Mouse (Mus musculus) embryonic facial prominence, embryonic 11.5 days (tissue): ENCODE data around the gene Actr3. TPM values are rescaled to one million over a fixed set of nuclear protein-coding genes. Genes with fewer than 3 reads are reported as not detected.
A peak's percentile ranks its signal among the peaks of the same experiment; 100 is the strongest.

ENCODE experiments used
- ATAC-seq: fragments of 200-750 bp; cut with Nextera tagmentation; replicated peaks from 2 replicates; pipeline ENCODE4 v1.8.0; 2017; ENCODE audit warnings: low read depth; ENCODE audit not compliant: insufficient number of reproducible peaks, low FRiP score, low TSS enrichment
- DNase-seq: peaks from one replicate; pipeline ENCODE4 v3.0.0-alpha.2; 2015; ENCODE audit warnings: low spot score
- H3K27ac ChIP-seq: fragments of 300-500 bp; sonication (generic); replicated peaks from 2 replicates; pipeline ENCODE4 v1.5.1; 2014; ENCODE audit warnings: mild to moderate bottlenecking, low read depth, low read length, control low read depth
- H3K27me3 ChIP-seq: fragments of 300-500 bp; sonication (generic); 2 replicates; pipeline ENCODE4 v1.6.1; 2014; ENCODE audit warnings: mild to moderate bottlenecking, low read length, moderate library complexity, mixed read lengths; ENCODE audit not compliant: control insufficient read depth, insufficient read depth
- H3K36me3 ChIP-seq: fragments of 300-500 bp; sonication (generic); replicated peaks from 2 replicates; pipeline ENCODE4 v1.6.1; 2014; ENCODE audit warnings: low read depth, mild to moderate bottlenecking, low read length, moderate library complexity, mixed read lengths; ENCODE audit not compliant: control insufficient read depth, insufficient read depth
- H3K4me1 ChIP-seq: fragments of 300-500 bp; sonication (generic); 2 replicates; pipeline ENCODE4 v1.6.1; 2014; ENCODE audit warnings: low read length, mixed read lengths; ENCODE audit not compliant: control insufficient read depth, insufficient read depth
- H3K4me2 ChIP-seq: fragments of 300-500 bp; sonication (generic); 2 replicates; pipeline ENCODE4 v1.6.1; 2014; ENCODE audit warnings: low read depth, mild to moderate bottlenecking, control low read depth, low read length, moderate library complexity
- H3K4me3 ChIP-seq: fragments of 300-500 bp; sonication (generic); 2 replicates; pipeline ENCODE4 v1.5.1; 2014; ENCODE audit warnings: low read depth, low read length, control low read depth
- H3K9ac ChIP-seq: fragments of 300-500 bp; sonication (generic); replicated peaks from 2 replicates; pipeline ENCODE4 v1.6.1; 2014; ENCODE audit warnings: mild to moderate bottlenecking, control low read depth, low read length
- H3K9me3 ChIP-seq: fragments of 300-500 bp; sonication (generic); replicated peaks from 2 replicates; pipeline ENCODE4 v1.6.1; 2016; ENCODE audit warnings: mild to moderate bottlenecking, low read length, inconsistent platforms, mixed read lengths; ENCODE audit not compliant: control insufficient read depth
- WGBS: fragments of 180-500 bp; shearing (Covaris S2); extraction: QIAGEN DNeasy Blood & Tissue Kit; methylation state at CpG from one replicate; pipeline ENCODE4 v1.1.7; 2014; 5-methylcytosine and 5-hydroxymethylcytosine counted together
- polyA plus RNA-seq: library from polyadenylated mRNA; unstranded; fragments of >200 nt; fragmentation: Nextera tagmentation; extraction: Ambion mirVana; gene quantifications from 2 replicates; pipeline ENCODE4 v1.2.1, GENCODE M21; 2014

The Actr3 gene
- polyA plus RNA-seq, 1 experiment from 2014 or later = 266 TPM

GRCm38 (mm10) chr1:125382622-125383021 lies 52.9 kb downstream of the Actr3 start:
- Histone ChIP-seq H3K4me2 (no peak overlapping the region), H3K36me3 (no peaks in the 10 kb centered on the region), H3K9me3 (no peaks in the 10 kb centered on the region), H3K4me3 (no peak overlapping the region), H3K27me3 (no peaks in the 10 kb centered on the region), H3K9ac (no peak overlapping the region), H3K27ac (no peak overlapping the region), H3K4me1 (no peaks in the 10 kb centered on the region)
- DNase-seq (no peak), ATAC-seq (no peak)
- 57% methylated on average over 6 of the region's 6 CpGs for WGBS

- no peak overlapping the region for H3K9ac ChIP-seq
- no peak overlapping the region for H3K27ac ChIP-seq
- no peak overlapping the region for H3K4me2 ChIP-seq
- 79% methylated on average over 3 of the region's 3 CpGs for WGBS
- DNase-seq (no peak), ATAC-seq (no peak)
- H3K27me3 ChIP-seq = no peaks in the 10 kb centered on the region
- H3K36me3 ChIP-seq = no peaks in the 10 kb centered on the region
- H3K4me3 ChIP-seq = no peak overlapping the region
- no peaks in the 10 kb centered on the region for H3K4me1 ChIP-seq
- no peaks in the 10 kb centered on the region for H3K9me3 ChIP-seq
These were observed 56.6 kb downstream of the Actr3 start for GRCm38 (mm10) chr1:125378889-125379288.

GRCm38 (mm10) chr1:125372855-125373254 lies 62.7 kb downstream of the Actr3 start:
- Histone ChIP-seq H3K9ac (no peak overlapping the region), H3K27ac (no peak overlapping the region), H3K27me3 (no peaks in the 10 kb centered on the region), H3K9me3 (no peaks in the 10 kb centered on the region), H3K4me1 (no peaks in the 10 kb centered on the region), H3K36me3 (no peaks in the 10 kb centered on the region), H3K4me2 (no peak overlapping the region), H3K4me3 (no peak overlapping the region)
- ATAC-seq (no peak), DNase-seq (peak; percentile 34)
- WGBS = 65% methylated on average over 5 of the region's 5 CpGs

- WGBS = 37% methylated on average over 6 of the region's 6 CpGs
- ATAC-seq = no peak
These were observed 64.7 kb downstream of the Actr3 start for GRCm38 (mm10) chr1:125370779-125371178.

DNA sequence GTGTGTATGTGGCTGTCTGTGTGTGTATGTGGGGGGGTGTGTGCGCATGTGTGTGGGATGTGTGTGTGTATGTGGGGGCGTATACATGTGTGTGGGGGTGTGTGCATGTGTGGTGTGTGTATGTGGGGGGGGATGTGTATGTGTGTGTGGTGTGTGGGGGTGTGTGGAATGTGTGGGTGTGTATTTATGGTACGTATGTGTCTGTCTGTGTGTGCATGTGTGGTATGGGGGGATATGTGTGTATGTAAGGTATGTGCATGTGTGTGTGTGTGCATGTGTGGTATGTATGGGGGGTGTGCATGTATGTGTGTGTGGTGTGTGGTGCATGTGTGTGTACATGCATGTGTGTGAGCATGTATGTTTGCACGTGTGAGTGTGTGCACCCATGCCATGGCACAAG lies 70.0 kb downstream of the Actr3 start:
- H3K9ac ChIP-seq = no peak overlapping the region
- DNase-seq (no peak), ATAC-seq (peak; percentile 44; the same call in 1 of the 2 replicates)
- no peaks in the 10 kb centered on the region for H3K36me3 ChIP-seq
- no peaks in the 10 kb centered on the region for H3K27me3 ChIP-seq
- WGBS = 98% methylated on average over 4 of the region's 4 CpGs
- no peak overlapping the region for H3K4me2 ChIP-seq
- H3K27ac ChIP-seq = no peak overlapping the region
- no peaks in the 10 kb centered on the region for H3K9me3 ChIP-seq
- H3K4me1 ChIP-seq = no peaks in the 10 kb centered on the region
- H3K4me3 ChIP-seq = no peak overlapping the region

More at GRCm38 (mm10) chr1:125370779-125371178, 64.7 kb downstream of the Actr3 start:
- H3K36me3 ChIP-seq = no peaks in the 10 kb centered on the region
- no peaks in the 10 kb centered on the region for H3K4me1 ChIP-seq
- H3K4me3 ChIP-seq = no peak overlapping the region
- no peak overlapping the region for H3K27ac ChIP-seq
- H3K9me3 ChIP-seq = no peaks in the 10 kb centered on the region
- H3K4me2 ChIP-seq = no peak overlapping the region
- H3K27me3 ChIP-seq = no peaks in the 10 kb centered on the region
- H3K9ac ChIP-seq = no peak overlapping the region
- DNase-seq = peak; percentile 84

DNA sequence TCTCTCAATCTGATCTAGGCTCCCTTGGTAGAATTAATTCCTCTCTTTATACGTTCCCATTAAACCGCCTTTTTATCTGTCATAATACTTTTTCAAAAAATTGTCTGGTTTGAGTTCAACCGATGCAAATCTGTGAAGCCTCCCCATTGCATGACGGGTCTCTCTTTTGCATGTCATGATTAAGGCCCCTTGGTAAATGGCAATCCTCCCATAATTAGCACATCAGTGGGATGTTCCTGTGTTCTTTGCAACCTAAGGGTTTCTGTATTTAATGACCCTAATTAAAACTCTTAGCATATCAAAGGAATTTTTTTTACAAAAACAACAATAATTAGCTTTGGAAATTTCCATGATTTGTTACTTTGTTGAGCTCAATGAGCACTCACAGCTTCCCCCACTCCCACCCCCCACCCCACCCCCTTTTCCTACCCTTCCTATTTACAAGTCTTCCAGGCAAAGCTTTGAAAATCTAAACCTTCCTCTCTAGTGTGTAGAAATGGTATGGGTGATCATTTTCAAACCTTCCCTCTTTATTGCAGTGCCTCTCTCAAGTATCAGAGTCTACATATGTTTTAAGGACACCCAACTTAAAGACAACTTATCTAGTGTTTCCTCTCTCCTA lies 84.0 kb downstream of the Actr3 start:
- Histone ChIP-seq H3K9ac (no peak overlapping the region), H3K36me3 (no peaks in the 10 kb centered on the region), H3K4me3 (no peak overlapping the region), H3K4me1 (no peaks in the 10 kb centered on the region), H3K9me3 (no peaks in the 10 kb centered on the region), H3K4me2 (no peak overlapping the region), H3K27me3 (no peaks in the 10 kb centered on the region), H3K27ac (no peak overlapping the region)
- ATAC-seq (no peak), DNase-seq (no peak)
- 87% methylated on average over 4 of the region's 4 CpGs for WGBS

- H3K27ac ChIP-seq = no peak overlapping the region
- no peaks in the 10 kb centered on the region for H3K9me3 ChIP-seq
- H3K4me1 ChIP-seq = no peaks in the 10 kb centered on the region
- H3K27me3 ChIP-seq = no peaks in the 10 kb centered on the region
- H3K9ac ChIP-seq = no peak overlapping the region
- DNase-seq (peak; percentile 10), ATAC-seq (no peak)
- no peak overlapping the region for H3K4me2 ChIP-seq
- WGBS = 62% methylated on average over 5 of the region's 5 CpGs
- H3K36me3 ChIP-seq = no peaks in the 10 kb centered on the region
- H3K4me3 ChIP-seq = no peak overlapping the region
These were observed 84.7 kb downstream of the Actr3 start for GRCm38 (mm10) chr1:125350843-125351242.

GRCm38 (mm10) chr1:125345854-125346253 lies 89.7 kb downstream of the Actr3 start:
- ATAC-seq = no peak
- no peak overlapping the region for H3K4me2 ChIP-seq
- no peaks in the 10 kb centered on the region for H3K4me1 ChIP-seq
- no peak for DNase-seq
- 88% methylated on average over 9 of the region's 9 CpGs for WGBS
- no peaks in the 10 kb centered on the region for H3K9me3 ChIP-seq
- no peak overlapping the region for H3K9ac ChIP-seq
- H3K27me3 ChIP-seq = no peaks in the 10 kb centered on the region
- no peak overlapping the region for H3K4me3 ChIP-seq
- no peak overlapping the region for H3K27ac ChIP-seq
- no peaks in the 10 kb centered on the region for H3K36me3 ChIP-seq
